Mouse (Mus musculus) thymus, postnatal 10 days (tissue): ENCODE measurements around the gene Spata31d1c.

Experiments used
- DNase-seq, 2 experiments: peaks; one replicate each; pipeline ENCODE4 v3.0.0; 2021; ENCODE audit warnings: low spot score in 2 of 2

The Spata31d1c gene

DNA sequence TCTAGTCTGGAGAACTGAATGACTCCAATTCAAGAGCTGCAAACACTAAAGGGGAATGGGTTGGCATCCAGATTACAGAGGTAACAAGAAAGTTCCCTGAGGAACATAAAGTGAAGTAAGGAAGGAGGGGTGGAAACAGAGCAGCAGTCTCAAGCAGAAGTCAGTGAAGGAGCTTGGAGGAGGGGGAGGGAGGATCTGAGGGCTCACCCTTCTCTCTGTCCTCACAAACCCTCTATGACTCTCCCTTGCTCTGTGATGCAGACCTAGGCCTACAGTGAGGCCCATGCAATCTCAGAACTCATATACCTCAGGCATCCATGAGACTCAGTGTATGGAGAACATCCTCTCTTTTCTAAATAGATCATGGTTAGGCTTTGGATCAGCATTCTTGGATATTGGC, at the start of gene Spata31d1c:
Gene Spata31d1c (plus strand): TSS at position 301 of the 400 bp plus-strand sequence.
- no peak for DNase-seq

DNA sequence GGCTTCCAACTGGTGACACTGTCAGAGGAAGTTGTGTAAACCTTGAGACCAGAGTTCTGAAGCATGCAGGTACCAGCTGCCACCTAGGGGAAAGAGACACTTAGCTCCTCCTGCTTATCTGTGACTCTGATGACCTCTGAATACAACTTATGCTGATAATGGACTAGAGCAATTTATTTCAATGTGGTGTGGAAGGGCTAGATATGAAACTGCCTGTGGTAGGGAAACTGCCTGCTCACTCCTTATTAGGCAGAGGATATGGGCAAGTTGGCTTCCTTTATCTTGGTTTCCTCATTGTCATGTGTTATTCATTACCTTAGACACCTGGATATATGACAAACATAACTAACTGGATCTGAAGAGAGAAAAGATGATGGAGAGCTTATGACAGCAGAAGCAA, 44.0 kb upstream of the Spata31d1c start:
- no peak for DNase-seq

DNA sequence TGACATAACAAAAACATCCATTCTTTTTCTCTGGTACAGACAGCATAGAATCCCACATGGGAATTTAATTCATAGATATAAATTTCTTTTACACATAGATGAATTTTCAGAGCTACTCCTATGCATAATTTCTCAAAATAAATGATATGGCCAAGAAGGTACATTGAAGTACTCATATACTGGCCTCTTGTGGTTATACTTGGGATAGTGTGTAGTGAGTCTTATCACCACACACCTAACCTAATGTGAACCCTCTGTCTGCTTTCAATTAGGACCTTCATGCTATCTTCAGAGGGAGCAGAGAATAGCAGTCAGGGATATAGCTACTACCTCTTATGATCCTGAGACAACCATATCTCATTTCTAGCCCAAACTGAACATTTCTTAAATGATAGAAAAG, 27.4 kb upstream of the Spata31d1c start:
- no peak for DNase-seq

DNA sequence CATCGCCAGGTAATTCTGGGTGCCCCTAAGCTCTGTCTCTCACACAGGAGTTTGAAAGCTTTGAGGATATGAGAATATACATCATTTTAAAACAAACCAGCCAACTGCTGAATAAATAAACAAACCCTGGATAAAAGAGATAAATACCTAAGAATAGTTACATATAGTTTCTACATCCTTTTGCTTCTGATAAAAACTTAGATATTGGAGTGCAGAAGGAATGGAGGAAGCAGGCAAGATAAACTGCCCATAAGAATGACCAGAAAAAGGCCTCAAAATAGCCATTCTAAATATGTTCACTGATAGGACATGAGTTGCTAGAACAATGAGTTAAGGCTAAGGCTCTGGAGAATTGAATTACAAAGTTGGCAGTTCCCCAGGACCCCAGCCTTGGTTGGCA, 26.1 kb upstream of the Spata31d1c start:
- no peak for DNase-seq

DNA sequence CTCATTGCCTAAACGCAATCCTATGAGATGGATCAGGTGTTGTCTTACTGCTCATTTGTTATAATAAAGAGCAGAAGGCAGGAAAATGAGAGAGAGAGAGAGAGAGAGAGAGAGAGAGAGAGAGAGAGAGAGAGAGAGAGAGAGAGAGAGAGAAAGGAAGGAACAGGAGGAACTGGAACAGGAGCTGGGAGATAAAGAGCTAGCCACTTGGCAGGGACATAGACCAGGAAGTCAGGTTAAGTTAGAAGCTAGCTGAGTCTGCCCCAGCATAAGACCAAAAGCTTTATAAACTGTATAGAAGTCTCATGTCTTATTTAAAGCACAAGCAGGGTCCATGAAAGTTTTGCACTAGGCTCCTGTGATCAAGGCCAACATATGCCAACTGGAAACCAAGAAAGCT, 24.9 kb upstream of the Spata31d1c start:
- DNase-seq: no peak

DNA sequence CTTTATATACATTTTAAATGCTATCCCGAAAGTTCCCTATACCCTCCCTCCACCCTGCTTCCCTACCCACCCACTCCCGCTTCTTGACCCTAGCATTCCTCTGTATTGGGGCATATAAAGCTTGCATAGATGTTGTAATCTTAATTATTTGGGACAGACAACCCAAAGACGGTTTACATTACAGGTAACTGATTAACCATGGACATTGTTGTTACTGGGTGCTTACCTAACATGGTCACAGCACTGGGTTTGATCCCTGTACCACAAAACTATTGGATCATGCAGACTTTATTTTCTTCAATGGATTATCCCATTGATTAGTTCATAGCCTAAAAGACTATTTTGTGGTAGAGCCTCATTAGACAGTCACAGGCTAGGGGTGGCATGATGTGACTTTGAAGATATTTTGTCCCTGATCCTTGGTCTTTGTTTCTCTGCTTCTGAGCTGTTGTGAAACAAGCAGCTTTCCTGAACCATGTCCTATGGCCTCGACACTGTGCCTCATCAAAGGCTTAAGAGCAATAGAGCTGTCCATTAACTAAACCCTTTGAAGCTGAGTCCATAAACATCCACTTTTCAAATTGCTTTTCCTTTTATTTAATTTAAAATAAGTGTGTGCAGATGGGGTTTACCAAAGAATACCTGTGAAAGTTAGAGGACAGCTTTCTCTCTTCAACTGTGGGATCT, 21.7 kb upstream of the Spata31d1c start:
- DNase-seq: no peak

DNA sequence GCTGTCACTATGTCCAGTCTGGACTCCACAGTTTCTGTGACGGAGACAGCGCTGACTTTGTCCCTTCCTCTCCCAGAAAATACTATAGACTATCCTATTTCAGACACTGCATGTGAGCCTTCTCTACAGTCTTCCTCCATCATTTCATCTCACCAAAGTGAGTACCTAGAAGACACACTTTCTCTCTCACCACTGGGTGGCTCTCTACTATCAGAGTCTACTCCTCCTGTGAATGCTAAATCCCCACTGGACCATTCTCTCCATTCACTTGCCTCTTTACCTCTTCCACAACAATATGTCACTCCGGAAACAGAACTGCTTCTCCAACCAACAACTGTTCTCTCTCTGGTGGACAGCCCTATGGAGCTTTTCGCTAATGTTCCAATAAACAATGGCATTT, 2.2 kb downstream of the Spata31d1c start:
- DNase-seq: no peak

DNA sequence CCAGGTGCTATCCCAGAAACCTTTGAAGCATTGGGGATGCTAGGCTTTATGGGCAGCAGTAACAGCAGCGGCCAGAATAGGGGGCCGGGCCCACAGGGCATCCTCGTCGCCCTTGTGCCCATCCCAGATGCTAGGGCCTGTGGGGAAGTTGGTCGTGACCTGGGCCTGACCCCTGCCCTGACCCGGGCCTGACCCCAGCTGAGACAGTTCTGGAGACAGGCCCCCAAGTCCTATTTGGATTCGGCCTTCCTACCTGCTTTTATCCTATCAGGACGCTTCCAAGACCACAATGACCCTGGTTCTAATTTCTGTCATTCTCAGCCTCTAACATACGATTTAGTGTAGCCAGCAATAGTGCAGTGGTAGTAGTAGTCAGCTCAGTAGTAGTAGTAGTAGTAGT, 19.8 kb downstream of the Spata31d1c start, which contains the start of gene Prss47:
Gene Prss47 (minus strand): TSS at position 101 of the 400 bp plus-strand sequence.
- no peak for DNase-seq

DNA sequence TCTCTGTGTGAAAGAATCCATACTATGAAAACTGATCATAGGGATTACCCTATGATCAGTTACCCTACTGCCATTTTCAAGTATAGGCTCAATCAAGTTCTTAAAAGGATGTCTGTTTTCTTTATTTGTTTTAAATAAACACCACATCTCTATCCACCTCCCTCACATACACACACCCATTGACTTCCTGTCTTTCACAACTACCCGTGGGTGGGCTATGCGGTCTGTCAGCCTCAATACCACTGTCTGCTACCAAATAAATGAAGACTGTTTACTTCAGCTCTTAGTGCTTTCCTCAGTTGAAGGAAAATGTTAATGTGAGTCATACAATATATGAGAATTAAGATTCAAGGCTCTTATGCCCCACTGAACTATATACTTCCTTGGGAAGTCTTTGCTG, 37.1 kb downstream of the Spata31d1c start:
- DNase-seq: no peak
